Mouse (Mus musculus) G1E (cell line): ENCODE data around the gene Dpf3. TPM values are rescaled to one million over a fixed set of nuclear protein-coding genes. Genes with fewer than 3 reads are reported as not detected.
A peak's percentile ranks its signal among the peaks of the same experiment; 100 is the strongest.

Experiments used
- ATAC-seq: 2 replicates; pipeline ENCODE4 v1.8.0; 2016; ENCODE audit warnings: mild to moderate bottlenecking; ENCODE audit not compliant: insufficient number of reproducible peaks, poor library complexity, low FRiP score, severe bottlenecking; ENCODE audit errors: extremely low read depth
- DNase-seq: peaks from one replicate; pipeline ENCODE4 v3.0.0; 2012; ENCODE audit warnings: low spot score
- H3K27me3 ChIP-seq: 2 replicates; pipeline ENCODE4 v1.6.1; 2012; ENCODE audit warnings: mild to moderate bottlenecking, low read length, inconsistent platforms; ENCODE audit not compliant: insufficient read depth
- H3K36me3 ChIP-seq: replicated peaks from 2 replicates; pipeline ENCODE3; 2012; ENCODE audit warnings: mild to moderate bottlenecking, inconsistent platforms
- H3K4me1 ChIP-seq: 2 replicates; pipeline ENCODE4 v1.6.1; 2012; ENCODE audit warnings: low read depth, low read length, inconsistent platforms, mixed read lengths; ENCODE audit not compliant: insufficient read depth
- H3K4me3 ChIP-seq: 2 replicates; pipeline ENCODE4 v1.5.1; 2012; ENCODE audit warnings: low read depth, mild to moderate bottlenecking, inconsistent platforms, low read length, moderate library complexity, mixed read lengths
- H3K9me3 ChIP-seq: replicated peaks from 2 replicates; pipeline ENCODE4 v1.6.1; 2012; ENCODE audit warnings: inconsistent platforms
- CTCF ChIP-seq: IDR thresholded peaks from 2 replicates; pipeline ENCODE4 v1.5.1; 2012; ENCODE audit warnings: low read depth, low read length, inconsistent platforms, mixed read lengths
- GATA1 ChIP-seq: IDR thresholded peaks from 2 replicates; pipeline ENCODE4 v1.6.1; 2012; ENCODE audit warnings: borderline replicate concordance, low read length, inconsistent platforms, mixed read lengths
- GATA2 ChIP-seq: IDR thresholded peaks from 2 replicates; pipeline ENCODE4 v1.6.1; 2012; ENCODE audit warnings: low read depth, low read length, inconsistent platforms, borderline replicate concordance
- POLR2AphosphoS5 ChIP-seq: IDR thresholded peaks from 2 replicates; pipeline ENCODE4 v1.6.1; 2012; ENCODE audit warnings: low read depth, low read length, inconsistent platforms; ENCODE audit not compliant: insufficient replicate concordance
- TAL1 ChIP-seq: conservative IDR thresholded peaks from 2 replicates; pipeline ENCODE4 v1.6.1; 2012; ENCODE audit warnings: low read depth, low read length, inconsistent platforms, mixed read lengths
- polyA plus RNA-seq: library from polyadenylated mRNA; stranded (reverse); fragments of >175 nt; gene quantifications from 2 replicates; pipeline ENCODE4 v1.2.3, GENCODE M21; 2012
- total RNA-seq, 2 experiments: library from RNA; stranded (forward) in 1 of 2; stranded (reverse) in 1 of 2; fragments of 200-1000 nt in 1 of 2; fragments of >200 nt in 1 of 2; fragmentation: Nextera tagmentation in 1 of 2; gene quantifications; 2 replicates each; pipeline ENCODE4 v1.2.3; 2014 to 2017

The Dpf3 gene
- total and polyA plus RNA-seq, 3 experiments, result 8.1 to 19.7 (median 12.8) TPM

GRCm38 (mm10) chr12:83527816-83528215, 40.3 kb upstream of the Dpf3 start:
- ATAC-seq (no peak), DNase-seq (no peak)
- H3K36me3 ChIP-seq, result peaks cover 88% of the 10 kb centered on the region
- peaks cover 53% of the 10 kb centered on the region for H3K4me1 ChIP-seq
- H3K4me3 ChIP-seq, result no peak overlapping the region
- H3K9me3 ChIP-seq, result no peaks in the 10 kb centered on the region
- no peak for TF ChIP-seq CTCF
- TF ChIP-seq POLR2AphosphoS5, result no peak
- TF ChIP-seq GATA1, result no peak
- TF ChIP-seq GATA2, result no peak
- TF ChIP-seq TAL1, result no peak
- H3K27me3 ChIP-seq, result no peaks in the 10 kb centered on the region

- TF ChIP-seq POLR2AphosphoS5 (no peak), GATA2 (no peak), GATA1 (no peak), CTCF (no peak), TAL1 (no peak)
- Histone ChIP-seq H3K9me3 (no peaks in the 10 kb centered on the region), H3K36me3 (peaks cover 73% of the 10 kb centered on the region), H3K27me3 (no peaks in the 10 kb centered on the region), H3K4me3 (peak overlapping the region; percentile 54; the same call in 1 of the 2 replicates), H3K4me1 (peaks cover 66% of the 10 kb centered on the region)
- ATAC-seq (no peak), DNase-seq (peak; percentile 57)
Observed at GRCm38 (mm10) chr12:83525822-83526544, 38.5 kb upstream of the Dpf3 start.

GRCm38 (mm10) chr12:83524329-83524728, 36.8 kb upstream of the Dpf3 start:
- peaks cover 77% of the 10 kb centered on the region for H3K4me1 ChIP-seq
- DNase-seq (no peak), ATAC-seq (no peak)
- H3K27me3 ChIP-seq, result no peaks in the 10 kb centered on the region
- no peak overlapping the region for H3K4me3 ChIP-seq
- H3K9me3 ChIP-seq, result no peaks in the 10 kb centered on the region
- peaks cover 60% of the 10 kb centered on the region for H3K36me3 ChIP-seq
- TF ChIP-seq GATA1 (no peak), POLR2AphosphoS5 (no peak), GATA2 (no peak), TAL1 (no peak)

DNA sequence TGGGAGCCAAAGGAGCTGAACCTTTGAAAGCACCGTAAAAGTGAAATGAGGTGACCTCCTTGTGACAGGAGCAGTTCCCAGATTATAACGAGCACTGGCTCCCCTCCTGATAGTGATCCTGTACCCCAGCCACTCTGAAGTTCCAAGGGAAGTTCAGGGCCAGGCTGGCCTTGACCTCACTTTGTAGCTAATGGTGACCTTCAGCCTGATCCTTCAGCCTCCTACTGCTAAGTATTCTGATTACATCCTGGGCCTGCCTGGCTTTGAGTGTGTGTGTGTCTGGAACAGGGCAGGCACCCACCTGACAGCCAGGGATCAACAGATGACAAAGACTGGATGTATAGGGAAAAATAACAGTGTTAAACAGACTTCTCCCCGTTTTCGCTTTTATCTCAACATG, 36.4 kb upstream of the Dpf3 start:
- H3K4me3 ChIP-seq, result no peak overlapping the region
- peaks cover 81% of the 10 kb centered on the region for H3K4me1 ChIP-seq
- H3K27me3 ChIP-seq, result no peaks in the 10 kb centered on the region
- no peak for DNase-seq
- peaks cover 56% of the 10 kb centered on the region for H3K36me3 ChIP-seq
- ATAC-seq, result no peak
- no peaks in the 10 kb centered on the region for H3K9me3 ChIP-seq
- TF ChIP-seq POLR2AphosphoS5 (no peak), GATA2 (no peak), GATA1 (no peak)

GRCm38 (mm10) chr12:83523056-83523455, 35.5 kb upstream of the Dpf3 start:
- TF ChIP-seq GATA1 (no peak), GATA2 (no peak), POLR2AphosphoS5 (no peak), CTCF (no peak), TAL1 (no peak)
- Histone ChIP-seq H3K9me3 (no peaks in the 10 kb centered on the region), H3K36me3 (peaks cover 48% of the 10 kb centered on the region), H3K27me3 (no peaks in the 10 kb centered on the region), H3K4me3 (no peak overlapping the region), H3K4me1 (peaks cover 84% of the 10 kb centered on the region)
- ATAC-seq (no peak), DNase-seq (no peak)

DNA sequence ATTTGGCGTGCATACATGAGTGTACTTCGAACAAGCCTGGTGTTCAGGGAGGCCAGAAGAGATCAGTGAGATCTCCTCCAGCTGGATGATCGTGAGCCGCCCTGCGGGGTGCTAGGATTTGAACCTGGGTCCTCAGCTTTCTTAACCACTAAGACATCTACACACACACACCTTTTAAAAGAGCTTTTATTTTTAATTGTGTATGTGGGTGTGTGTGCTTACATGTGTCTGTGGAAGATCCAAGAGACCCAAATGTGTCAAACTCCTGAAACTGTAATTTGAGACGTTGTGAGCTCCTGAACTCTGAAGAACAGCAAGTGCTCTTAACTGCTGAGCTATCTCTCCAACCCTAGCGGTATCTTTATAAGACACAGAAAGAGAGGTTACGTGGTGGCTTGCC, 33.6 kb upstream of the Dpf3 start:
- Histone ChIP-seq H3K36me3 (peaks cover 29% of the 10 kb centered on the region), H3K27me3 (no peaks in the 10 kb centered on the region), H3K9me3 (no peaks in the 10 kb centered on the region), H3K4me1 (peaks cover 88% of the 10 kb centered on the region), H3K4me3 (peak overlapping the region; percentile 82)
- ATAC-seq (no peak), DNase-seq (no peak)
- no peak for TF ChIP-seq GATA2
- no peak for TF ChIP-seq POLR2AphosphoS5
- no peak for TF ChIP-seq CTCF
- no peak for TF ChIP-seq GATA1
- TF ChIP-seq TAL1, result no peak
